Mouse (Mus musculus) ES-E14 (cell line): ENCODE data around the gene Clmn.

ENCODE experiments used
- MAFK ChIP-seq: IDR thresholded peaks from 2 replicates; pipeline ENCODE4 v1.6.1; 2014; ENCODE audit warnings: mild to moderate bottlenecking, low read depth, low read length, inconsistent platforms; ENCODE audit not compliant: insufficient read depth
- ZNF384 ChIP-seq: IDR thresholded peaks from 2 replicates; pipeline ENCODE4 v1.6.1; 2012; ENCODE audit warnings: low read depth, low read length, inconsistent platforms

DNA sequence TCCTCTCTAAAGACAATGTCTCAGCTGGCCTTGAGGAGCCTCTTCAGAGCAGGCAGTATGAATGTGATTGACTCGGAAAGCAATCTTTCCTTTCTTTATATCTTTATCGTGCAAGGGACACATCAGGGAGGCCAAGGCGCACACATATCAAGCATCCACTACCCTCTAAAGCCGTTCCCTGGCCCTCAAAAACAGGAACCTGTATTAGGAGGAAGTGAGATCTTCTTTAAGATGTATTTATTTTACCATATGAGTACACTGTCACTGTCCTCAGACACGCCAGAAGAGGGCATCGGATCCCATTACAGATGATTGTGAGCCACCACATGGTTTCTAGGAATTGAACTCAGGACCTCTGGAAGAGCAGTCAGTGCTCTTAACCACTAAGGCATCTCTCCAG is 122.6 kb downstream of the Clmn start:
- TF ChIP-seq ZNF384 (no peak), MAFK (no peak)
